Mouse (Mus musculus) cerebellum, adult 2 months (tissue): Measurements from ENCODE around the gene Shld2.

Experiments
- CTCF ChIP-seq: fragments of 200-500 bp; IDR thresholded peaks from 2 replicates; pipeline ENCODE4 v1.5.1; 2011; ENCODE audit warnings: low read depth, mild to moderate bottlenecking, control low read depth, low read length, moderate library complexity, borderline replicate concordance; ENCODE audit not compliant: insufficient read depth
- POLR2A ChIP-seq: fragments of 200-500 bp; IDR thresholded peaks from 2 replicates; pipeline ENCODE4 v1.6.1; 2011; ENCODE audit warnings: low read length, control low read depth, borderline replicate concordance; ENCODE audit not compliant: insufficient read depth

DNA sequence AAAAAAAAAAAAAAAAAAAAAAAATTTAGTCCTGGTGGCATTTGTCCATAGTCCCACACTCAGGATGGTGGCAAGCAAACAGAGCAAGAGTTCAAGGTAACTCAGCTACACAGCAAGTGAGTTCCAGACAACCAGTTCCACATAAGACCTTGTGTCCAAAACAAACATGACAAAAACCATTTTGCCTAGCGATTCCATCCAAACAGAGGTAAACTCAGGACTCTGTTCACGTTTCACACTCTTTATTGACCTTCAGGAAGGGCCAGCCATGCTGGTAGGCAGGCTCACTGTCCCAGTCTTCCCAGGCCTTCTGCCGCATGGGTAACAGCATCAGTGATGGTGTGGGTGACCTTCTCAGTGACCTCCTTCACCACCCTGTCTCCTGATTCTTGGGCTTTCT, 41.4 kb upstream of the Shld2 start:
- TF ChIP-seq POLR2A (no peak), CTCF (no peak)
